Mouse (Mus musculus) forebrain, embryonic 16.5 days (tissue): ENCODE measurements around the gene Fam243. TPM values are rescaled to one million over a fixed set of nuclear protein-coding genes. Genes with fewer than 3 reads are reported as not detected.

Experiments used
- ATAC-seq: fragments of 200-750 bp; cut with Nextera tagmentation; 2 replicates; pipeline ENCODE4 v1.8.0; 2017; ENCODE audit warnings: mild to moderate bottlenecking, moderate library complexity
- H3K27ac ChIP-seq: fragments of 300-500 bp; sonication (generic); 2 replicates; pipeline ENCODE4 v1.5.1; 2014; ENCODE audit warnings: low read length, control low read depth
- H3K27me3 ChIP-seq: fragments of 300-500 bp; sonication (generic); replicated peaks from 2 replicates; pipeline ENCODE4 v1.6.1; 2014; ENCODE audit warnings: low read length; ENCODE audit not compliant: control insufficient read depth, insufficient read depth
- H3K36me3 ChIP-seq: fragments of 300-500 bp; sonication (generic); 2 replicates; pipeline ENCODE4 v1.6.1; 2014; ENCODE audit not compliant: control insufficient read depth, insufficient read depth
- H3K4me1 ChIP-seq: fragments of 300-500 bp; sonication (generic); replicated peaks from 2 replicates; pipeline ENCODE4 v1.6.1; 2014; ENCODE audit warnings: low read length; ENCODE audit not compliant: control insufficient read depth, insufficient read depth
- H3K4me2 ChIP-seq: fragments of 300-500 bp; sonication (generic); 2 replicates; pipeline ENCODE4 v1.6.1; 2014; ENCODE audit warnings: mild to moderate bottlenecking, low read length, control low read depth
- H3K4me3 ChIP-seq: fragments of 300-500 bp; sonication (generic); replicated peaks from 2 replicates; pipeline ENCODE4 v1.5.1; 2014; ENCODE audit warnings: mild to moderate bottlenecking, low read length, control low read depth
- H3K9ac ChIP-seq: fragments of 300-500 bp; sonication (generic); replicated peaks from 2 replicates; pipeline ENCODE4 v1.6.1; 2014; ENCODE audit warnings: low read depth, low read length, control low read depth
- H3K9me3 ChIP-seq: fragments of 300-500 bp; sonication (generic); 2 replicates; pipeline ENCODE4 v1.6.1; 2016; ENCODE audit warnings: low read length; ENCODE audit not compliant: control insufficient read depth
- WGBS: fragments of 180-500 bp; shearing (Covaris S2); extraction: QIAGEN DNeasy Blood & Tissue Kit; methylation state at CpG from one replicate; pipeline ENCODE4 v1.1.7; 2014; 5-methylcytosine and 5-hydroxymethylcytosine counted together
- polyA plus RNA-seq: library from polyadenylated mRNA; unstranded; fragments of >200 nt; fragmentation: Nextera tagmentation; extraction: Ambion mirVana; gene quantifications from 2 replicates; pipeline ENCODE4 v1.2.1, GENCODE M21; 2015

The Fam243 gene
- polyA plus RNA-seq, result 0.09 and 0.15 TPM in 2 replicates

DNA sequence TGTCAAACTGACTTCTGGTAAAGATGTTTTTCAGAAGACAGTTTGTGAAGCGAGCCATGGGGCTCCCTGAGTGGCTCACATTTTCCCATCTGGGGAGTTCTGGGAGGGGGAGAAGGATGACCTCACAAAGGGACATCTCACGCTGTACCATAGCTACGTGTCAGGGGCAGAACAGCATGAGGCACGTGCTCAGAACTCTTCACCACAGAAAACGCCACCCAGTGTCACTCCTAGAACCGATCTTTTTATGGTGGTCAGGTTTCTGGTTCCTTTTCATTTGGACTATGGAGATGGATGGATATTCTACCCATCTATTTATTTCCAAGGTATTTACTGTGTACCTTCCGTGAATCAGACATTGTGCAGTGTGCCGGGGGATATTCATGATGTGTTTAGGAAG is at the start of gene Fam243:
Gene Fam243, minus strand, starts transcription at position 101 of the 400 bp plus-strand sequence.
- ATAC-seq, result no peak
- Histone ChIP-seq H3K4me2 (no peak within 1 kb of the TSS), H3K27me3 (no peaks in the 10 kb centered on the region), H3K36me3 (no peaks in the 10 kb centered on the region), H3K4me3 (no peak within 1 kb of the TSS), H3K27ac (no peak within 1 kb of the TSS), H3K9ac (no peak within 1 kb of the TSS), H3K4me1 (no peaks in the 10 kb centered on the region), H3K9me3 (no peaks in the 10 kb centered on the region)
- WGBS, result 91% methylated on average over 8 of the region's 8 CpGs

DNA sequence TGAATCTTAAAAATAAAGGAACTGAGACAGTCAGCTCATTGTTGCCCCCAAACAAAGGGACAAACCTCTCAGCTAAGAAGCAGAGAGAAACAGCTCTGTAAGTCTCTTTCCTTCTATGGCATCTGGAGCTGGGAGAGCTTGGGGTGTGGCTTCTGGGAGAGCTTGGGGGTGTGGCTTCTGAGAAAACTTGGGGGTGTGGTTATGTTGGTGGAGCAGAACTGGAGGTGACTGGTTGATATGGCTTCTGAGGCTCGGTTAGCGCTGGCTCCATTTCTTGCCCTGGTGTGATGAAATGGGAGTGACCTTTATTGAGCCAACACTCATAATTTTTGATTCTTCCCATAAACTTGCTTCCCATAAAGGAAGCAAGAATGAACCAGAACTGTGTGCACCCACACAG is 48.0 kb upstream of the Fam243 start:
- no peak overlapping the region for H3K4me3 ChIP-seq
- 0 out of 2 replicates have a peak, but pooled peaks cover 2% of the 10 kb centered on the region for H3K4me1 ChIP-seq
- no peak overlapping the region for H3K4me2 ChIP-seq
- 48% methylated on average over 2 of the region's 2 CpGs for WGBS
- no peaks in the 10 kb centered on the region for H3K36me3 ChIP-seq
- no peak for ATAC-seq
- H3K27me3 ChIP-seq, result no peaks in the 10 kb centered on the region; the same call in 1 of the 2 replicates
- no peak overlapping the region for H3K27ac ChIP-seq
- H3K9me3 ChIP-seq, result no peaks in the 10 kb centered on the region
- H3K9ac ChIP-seq, result no peak overlapping the region

GRCm38 (mm10) chr16:92365477-92365876 is 44.2 kb upstream of the Fam243 start:
- no peak overlapping the region for H3K27ac ChIP-seq
- no peaks in the 10 kb centered on the region for H3K27me3 ChIP-seq
- no peak overlapping the region for H3K4me3 ChIP-seq
- H3K36me3 ChIP-seq, result no peaks in the 10 kb centered on the region
- no peaks in the 10 kb centered on the region for H3K4me1 ChIP-seq
- WGBS, result 58% methylated on average over 7 of the region's 7 CpGs
- ATAC-seq, result no peak
- no peak overlapping the region for H3K9ac ChIP-seq
- no peak overlapping the region for H3K4me2 ChIP-seq
- H3K9me3 ChIP-seq, result no peaks in the 10 kb centered on the region

- Histone ChIP-seq H3K4me2 (no peak overlapping the region), H3K9me3 (no peaks in the 10 kb centered on the region), H3K4me1 (peaks cover 2% of the 10 kb centered on the region; the same call in 1 of the 2 replicates), H3K9ac (no peak overlapping the region), H3K36me3 (no peaks in the 10 kb centered on the region), H3K4me3 (no peak overlapping the region), H3K27ac (no peak overlapping the region), H3K27me3 (no peaks in the 10 kb centered on the region)
- 0 out of 2 replicates have a peak, but pooled peaks have one; percentile 18 for ATAC-seq
- 66% methylated on average over 7 of the region's 7 CpGs for WGBS
Observed at GRCm38 (mm10) chr16:92360711-92361110, 39.5 kb upstream of the Fam243 start.

DNA sequence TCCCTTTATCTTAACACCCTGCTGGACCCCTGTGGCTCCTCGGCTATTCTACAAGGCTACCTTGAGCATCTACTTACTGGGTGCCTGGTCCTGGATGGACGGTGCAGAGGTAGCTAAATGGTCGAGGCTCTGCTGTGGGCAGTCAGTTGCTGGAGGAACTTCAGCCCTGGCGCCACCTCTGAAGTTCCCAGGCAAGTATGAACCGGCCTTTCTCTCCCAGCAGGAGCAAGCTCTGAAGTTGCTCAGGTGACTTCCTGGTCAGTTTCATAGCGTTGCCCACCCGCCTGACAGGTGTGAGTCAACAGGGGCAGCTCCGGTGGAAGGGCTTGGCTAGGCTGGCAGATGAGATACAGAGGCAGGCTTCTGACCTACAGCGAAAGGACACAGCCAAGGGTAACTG is 38.0 kb upstream of the Fam243 start, which contains the start of gene Kcne1:
Gene Kcne1, minus strand, starts transcription at position 240 of the 400 bp plus-strand sequence.
- Histone ChIP-seq H3K9me3 (no peaks in the 10 kb centered on the region), H3K4me2 (no peak within 1 kb of the TSS), H3K27ac (no peak within 1 kb of the TSS), H3K27me3 (no peaks in the 10 kb centered on the region), H3K4me1 (peaks cover 2% of the 10 kb centered on the region; the same call in 1 of the 2 replicates), H3K36me3 (no peaks in the 10 kb centered on the region), H3K4me3 (no peak within 1 kb of the TSS), H3K9ac (no peak within 1 kb of the TSS)
- ATAC-seq, result no peak
- 69% methylated on average over 9 of the region's 9 CpGs for WGBS

DNA sequence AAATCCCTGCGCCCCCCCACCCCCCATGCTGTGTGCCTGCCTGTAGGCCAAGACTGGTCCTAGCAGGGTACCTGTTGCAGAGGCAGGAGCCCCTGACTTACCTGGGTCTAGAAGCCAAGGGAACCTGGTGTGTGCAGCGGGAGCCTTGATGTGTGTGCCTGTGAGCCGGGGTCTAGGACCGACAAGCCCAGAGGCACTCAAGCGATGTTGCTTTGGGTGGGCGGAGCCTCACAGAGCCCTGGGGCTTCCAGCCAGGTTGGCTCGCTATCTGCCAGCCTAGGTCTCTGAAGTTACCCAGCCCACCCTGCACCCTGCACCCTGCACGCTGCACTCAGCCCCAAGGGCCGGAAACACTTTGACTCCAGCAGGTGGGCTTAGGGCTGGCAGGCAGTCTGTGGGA is 37.5 kb upstream of the Fam243 start:
- WGBS, result 24% methylated on average over 9 of the region's 9 CpGs
- H3K4me2 ChIP-seq, result no peak overlapping the region
- no peaks in the 10 kb centered on the region for H3K9me3 ChIP-seq
- ATAC-seq, result 0 out of 2 replicates have a peak, but pooled peaks have one; percentile 20
- no peak overlapping the region for H3K4me3 ChIP-seq
- no peaks in the 10 kb centered on the region for H3K27me3 ChIP-seq
- H3K36me3 ChIP-seq, result no peaks in the 10 kb centered on the region
- no peak overlapping the region for H3K27ac ChIP-seq
- H3K4me1 ChIP-seq, result peaks cover 2% of the 10 kb centered on the region; the same call in 1 of the 2 replicates
- H3K9ac ChIP-seq, result no peak overlapping the region

GRCm38 (mm10) chr16:92357566-92357965 is 36.3 kb upstream of the Fam243 start:
- Histone ChIP-seq H3K4me2 (no peak overlapping the region), H3K9me3 (no peaks in the 10 kb centered on the region), H3K9ac (no peak overlapping the region), H3K27me3 (no peaks in the 10 kb centered on the region), H3K4me3 (no peak overlapping the region), H3K27ac (no peak overlapping the region), H3K36me3 (no peaks in the 10 kb centered on the region), H3K4me1 (peaks cover 2% of the 10 kb centered on the region; the same call in 1 of the 2 replicates)
- no peak for ATAC-seq
- WGBS, result 35% methylated on average over 10 of the region's 10 CpGs

- ATAC-seq, result no peak
- no peaks in the 10 kb centered on the region for H3K9me3 ChIP-seq
- H3K4me2 ChIP-seq, result no peak overlapping the region
- H3K4me1 ChIP-seq, result peaks cover 2% of the 10 kb centered on the region; the same call in 1 of the 2 replicates
- H3K9ac ChIP-seq, result no peak overlapping the region
- no peaks in the 10 kb centered on the region for H3K36me3 ChIP-seq
- no peaks in the 10 kb centered on the region for H3K27me3 ChIP-seq
- no peak overlapping the region for H3K4me3 ChIP-seq
- H3K27ac ChIP-seq, result no peak overlapping the region
- 74% methylated on average over 9 of the region's 9 CpGs for WGBS
Observed at GRCm38 (mm10) chr16:92357023-92357422, 35.8 kb upstream of the Fam243 start.

DNA sequence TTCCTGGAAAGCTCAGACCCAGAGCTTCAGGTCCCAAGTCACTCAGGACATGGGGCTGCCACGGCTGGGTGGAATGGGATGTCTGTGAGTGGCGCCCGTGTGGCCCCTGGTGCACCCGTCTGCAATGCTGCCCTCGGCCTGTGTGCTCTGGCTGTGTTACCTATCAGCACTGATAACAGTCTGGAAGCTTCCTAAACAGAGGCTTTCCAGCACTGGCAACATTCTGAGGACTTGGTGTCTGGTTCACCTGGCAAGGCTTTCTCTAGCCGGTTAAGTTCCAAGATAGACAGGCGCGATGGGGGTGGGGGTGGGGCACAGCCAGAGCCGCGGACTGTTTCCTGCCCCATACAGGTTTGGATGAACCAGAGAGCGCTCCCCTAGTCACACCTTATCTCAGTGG is 34.7 kb upstream of the Fam243 start:
- Histone ChIP-seq H3K4me1 (peaks cover 2% of the 10 kb centered on the region; the same call in 1 of the 2 replicates), H3K4me3 (no peak overlapping the region), H3K4me2 (no peak overlapping the region), H3K27me3 (no peaks in the 10 kb centered on the region), H3K36me3 (no peaks in the 10 kb centered on the region), H3K27ac (no peak overlapping the region), H3K9ac (no peak overlapping the region), H3K9me3 (no peaks in the 10 kb centered on the region)
- no peak for ATAC-seq
- 82% methylated on average over 11 of the region's 11 CpGs for WGBS

DNA sequence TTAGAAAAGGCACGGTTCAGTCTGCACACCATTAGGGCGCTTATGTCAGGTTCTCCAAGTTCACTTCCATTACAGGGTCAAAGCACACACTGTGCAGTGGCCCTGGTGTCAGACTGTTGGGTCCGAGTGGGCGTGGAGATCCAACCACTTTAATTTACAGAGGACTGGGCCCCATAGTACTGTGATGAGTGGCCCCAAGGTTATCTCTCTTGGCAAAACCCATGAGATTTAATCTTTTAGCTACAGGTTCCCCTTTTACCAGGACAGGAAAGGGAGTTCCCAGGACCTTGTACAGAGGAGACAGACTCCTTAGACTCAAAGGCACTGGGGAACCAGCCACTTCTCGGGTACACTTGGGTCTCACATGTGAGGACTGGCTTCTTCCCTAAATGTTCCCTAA is 34.1 kb upstream of the Fam243 start:
- Histone ChIP-seq H3K27ac (no peak overlapping the region), H3K4me2 (no peak overlapping the region), H3K36me3 (no peaks in the 10 kb centered on the region), H3K4me3 (no peak overlapping the region), H3K9me3 (no peaks in the 10 kb centered on the region), H3K9ac (no peak overlapping the region), H3K4me1 (peaks cover 2% of the 10 kb centered on the region; the same call in 1 of the 2 replicates), H3K27me3 (no peaks in the 10 kb centered on the region)
- ATAC-seq, result no peak
- 84% methylated on average over 5 of the region's 5 CpGs for WGBS
